Comparison of ENCODE assay signal across 13 mouse cellular contexts in genomic region chr11:53821230-53821944, GRCm38 (mm10). TPM values are rescaled to one million over a fixed set of nuclear protein-coding genes. Genes with fewer than 3 reads are reported as not detected.
DNase-seq lines count a peak whose midpoint lies in the region.
"Had no signal": no experiment of that assay in that cellular context is flagged by ENCODE, and none has a peak within 500 bp of the region (broad histone marks: within the 10 kb centered on the region; RNA-seq: fewer than 3 reads in every experiment).

No protein-coding gene starts in this region.

- intact Hi-C loops in heart, postnatal 25 days (cut with DNase I), result no loop called here

- DNase-seq in heart, adult 11 months, result peak; percentile 95
- no peak for DNase-seq in heart, postnatal 25 days (ENCODE audit: low spot score)
- DNase-seq in urinary bladder, postnatal 14 days (ENCODE audit: low spot score), result peak; percentile 26
- no peak for DNase-seq in urinary bladder, postnatal 10 days (ENCODE audit: low spot score)
- DNase-seq in fibroblast of lung, adult 2 months (ENCODE audit: low read depth), result peak; percentile 74
- DNase-seq in thymus, postnatal 36 days, result no peak
- DNase-seq in layer of hippocampus, postnatal 36 days, result no peak
- DNase-seq: adrenal gland, adult 2 months; cerebellum, adult 11 months; forebrain, postnatal 0 days; liver; thymus, postnatal 4 days had no signal

RNA-seq across cellular contexts. Expression of gene Gm12216, which starts 37.7 kb away (rescaled TPM):
- total RNA-seq in heart, postnatal 25 days (2021), result 1 to 10 TPM; 1.3 to 1.7 TPM
- 1 to 10 TPM; 8.0 to 9.5 TPM for total RNA-seq in layer of hippocampus, postnatal 36 days (2021)
- total RNA-seq: forebrain, postnatal 0 days had no signal

RNA-seq across cellular contexts. Expression of gene Gm17334, which starts 48.4 kb away (rescaled TPM):
- under 1 TPM in 1 of 2 experiments, not detected in 1; 0.31 TPM for total RNA-seq in heart, postnatal 25 days (2021)
- 1 to 10 TPM; 1.0 TPM for total RNA-seq in layer of hippocampus, postnatal 36 days (2021)
- total RNA-seq: layer of hippocampus, postnatal 10 days had no signal

RNA-seq across cellular contexts. Expression of gene Irf1, which starts 51.6 kb away (rescaled TPM):
- 10 to 100 TPM; 13.7 to 21.1 TPM for total RNA-seq in heart, postnatal 25 days (2021)
- 1 to 10 TPM; 7.4 to 7.5 TPM for total RNA-seq in layer of hippocampus, postnatal 36 days (2021)

Comparison
In these comparisons a context has a peak if more than half of its experiments do, and no peak if none do; other contexts are left out.
1. DNase-seq: peak in heart, adult 11 months (single experiment), urinary bladder, postnatal 14 days (single experiment) and fibroblast of lung, adult 2 months (single experiment); none in heart, postnatal 25 days (single experiment), urinary bladder, postnatal 10 days (single experiment), thymus, postnatal 36 days (0 of 2) and layer of hippocampus, postnatal 36 days (0 of 2).